Mouse (Mus musculus): ENCODE measurements around the gene Ak4. TPM values are rescaled to one million over a fixed set of nuclear protein-coding genes. Genes with fewer than 3 reads are reported as not detected.
A peak's percentile ranks its signal among the peaks of the same experiment; 100 is the strongest.

Gene Ak4
- polyA plus RNA-seq, 1 experiment from 2014 or later, result 25.0 TPM

GRCm38 (mm10) chr4:101395021-101395533, 24.0 kb upstream of the Ak4 start:
- Histone ChIP-seq H3K4me3 (no peak overlapping the region), H3K27me3 (replicated peaks; ENCODE audit: low read depth, poor library complexity, severe bottlenecking) (no peaks in the 10 kb centered on the region), H3K36me3 (replicated peaks) (no peaks in the 10 kb centered on the region), H3K27ac (replicated peaks) (no peak overlapping the region), H3K9me3 (no peaks in the 10 kb centered on the region), H3K4me1 (no peaks in the 10 kb centered on the region)
- WGBS, result 91% methylated on average over 8 of the region's 8 CpGs
- DNase-seq (ENCODE audit: low spot score), result no peak

- 77% methylated on average over 4 of the region's 4 CpGs for WGBS
- Histone ChIP-seq H3K27me3 (replicated peaks; ENCODE audit: low read depth, poor library complexity, severe bottlenecking) (no peaks in the 10 kb centered on the region), H3K36me3 (replicated peaks) (no peaks in the 10 kb centered on the region), H3K9me3 (no peaks in the 10 kb centered on the region), H3K4me1 (no peaks in the 10 kb centered on the region), H3K4me3 (no peak overlapping the region), H3K27ac (replicated peaks) (no peak overlapping the region)
- DNase-seq (ENCODE audit: low spot score), result no peak
These were observed 19.0 kb upstream of the Ak4 start for GRCm38 (mm10) chr4:101400025-101400594.

DNA sequence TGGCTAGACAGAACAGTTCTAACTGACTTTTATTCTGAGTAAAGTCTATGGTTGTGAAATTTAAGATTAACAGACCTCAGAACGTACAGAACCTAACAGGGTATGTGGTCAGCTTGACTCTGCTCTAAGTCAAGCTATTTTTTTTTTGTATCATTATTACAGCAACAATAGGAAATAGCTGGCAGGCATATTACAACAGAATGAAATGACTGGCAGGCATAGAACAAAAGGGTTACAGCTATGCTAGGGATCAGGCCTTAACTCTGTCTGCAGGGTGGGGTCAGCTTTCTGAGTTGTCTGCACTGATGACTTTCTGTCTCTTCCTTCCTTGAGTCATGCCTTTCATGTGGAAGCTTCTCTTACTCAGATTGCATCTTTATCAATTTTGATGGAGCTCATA, 17.1 kb upstream of the Ak4 start:
- Histone ChIP-seq H3K27me3 (replicated peaks; ENCODE audit: low read depth, poor library complexity, severe bottlenecking) (no peaks in the 10 kb centered on the region), H3K4me1 (no peaks in the 10 kb centered on the region), H3K36me3 (replicated peaks) (no peaks in the 10 kb centered on the region), H3K4me3 (no peak overlapping the region), H3K27ac (replicated peaks) (no peak overlapping the region), H3K9me3 (no peaks in the 10 kb centered on the region)
- 82% methylated on average over 1 of the region's 1 CpGs for WGBS
- no peak for DNase-seq (ENCODE audit: low spot score)

GRCm38 (mm10) chr4:101404863-101405262, 14.2 kb upstream of the Ak4 start:
- Histone ChIP-seq H3K27ac (replicated peaks) (no peak overlapping the region), H3K36me3 (replicated peaks) (no peaks in the 10 kb centered on the region)
- WGBS, result 76% methylated on average over 3 of the region's 3 CpGs

GRCm38 (mm10) chr4:101406411-101407196, 12.5 kb upstream of the Ak4 start:
- Histone ChIP-seq H3K27ac (replicated peaks) (no peak overlapping the region), H3K9me3 (no peaks in the 10 kb centered on the region), H3K27me3 (replicated peaks; ENCODE audit: low read depth, poor library complexity, severe bottlenecking) (no peaks in the 10 kb centered on the region), H3K4me1 (no peaks in the 10 kb centered on the region), H3K36me3 (replicated peaks) (no peaks in the 10 kb centered on the region), H3K4me3 (no peak overlapping the region)
- no peak for DNase-seq (ENCODE audit: low spot score)
- WGBS, result 94% methylated on average over 4 of the region's 4 CpGs

More at GRCm38 (mm10) chr4:101404863-101405262, 14.2 kb upstream of the Ak4 start:
- Histone ChIP-seq H3K9me3 (no peaks in the 10 kb centered on the region), H3K4me1 (no peaks in the 10 kb centered on the region), H3K27me3 (replicated peaks; ENCODE audit: low read depth, poor library complexity, severe bottlenecking) (no peaks in the 10 kb centered on the region), H3K4me3 (no peak overlapping the region)
- DNase-seq (ENCODE audit: low spot score), result no peak

- Histone ChIP-seq H3K36me3 (replicated peaks) (no peaks in the 10 kb centered on the region), H3K9me3 (no peaks in the 10 kb centered on the region), H3K4me3 (no peak overlapping the region), H3K27me3 (replicated peaks; ENCODE audit: low read depth, poor library complexity, severe bottlenecking) (no peaks in the 10 kb centered on the region), H3K27ac (replicated peaks) (no peak overlapping the region), H3K4me1 (peaks cover 12% of the 10 kb centered on the region)
- no peak for DNase-seq (ENCODE audit: low spot score)
- 90% methylated on average over 11 of the region's 11 CpGs for WGBS
These were observed 2.1 kb upstream of the Ak4 start for GRCm38 (mm10) chr4:101416966-101417365.

- peak overlapping the region; percentile 94 for H3K27ac ChIP-seq (replicated peaks)
- 1% methylated on average over 88 of the region's 90 CpGs for WGBS
- H3K27me3 ChIP-seq (replicated peaks; ENCODE audit: low read depth, poor library complexity, severe bottlenecking), result no peaks in the 10 kb centered on the region
- H3K36me3 ChIP-seq (replicated peaks), result peaks cover 10% of the 10 kb centered on the region; the same call in 1 of the 2 replicates
- DNase-seq (ENCODE audit: low spot score), result peak; percentile 68
- peaks cover 12% of the 10 kb centered on the region for H3K4me1 ChIP-seq
- peak overlapping the region; percentile 96 for H3K4me3 ChIP-seq
- H3K9me3 ChIP-seq, result no peaks in the 10 kb centered on the region
These were observed 1.1 kb downstream of the Ak4 start for GRCm38 (mm10) chr4:101419911-101420880.

DNA sequence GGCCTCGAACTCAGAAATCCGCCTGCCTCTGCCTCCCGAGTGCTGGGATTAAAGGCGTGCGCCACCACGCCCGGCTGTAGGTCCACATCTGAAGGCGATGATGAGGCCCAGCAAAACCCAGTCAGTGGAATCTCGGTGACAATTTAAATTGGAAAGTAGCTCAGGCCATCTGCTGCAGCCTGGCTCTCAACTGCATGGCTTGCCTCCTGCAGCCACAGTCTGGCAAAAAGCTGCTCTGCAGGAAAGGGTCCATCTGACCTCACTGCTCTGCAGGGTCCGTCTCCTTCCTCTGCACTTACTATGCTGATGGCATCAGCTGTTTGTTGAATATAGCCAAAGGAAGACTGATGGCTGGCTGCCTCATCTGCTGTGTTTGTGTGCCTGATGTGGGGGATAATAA, 3.9 kb downstream of the Ak4 start:
- H3K27me3 ChIP-seq (replicated peaks; ENCODE audit: low read depth, poor library complexity, severe bottlenecking), result no peaks in the 10 kb centered on the region
- no peak for DNase-seq (ENCODE audit: low spot score)
- WGBS, result 89% methylated on average over 10 of the region's 10 CpGs
- H3K27ac ChIP-seq (replicated peaks), result no peak overlapping the region
- H3K36me3 ChIP-seq (replicated peaks), result peaks cover 10% of the 10 kb centered on the region; the same call in 1 of the 2 replicates
- peaks cover 12% of the 10 kb centered on the region for H3K4me1 ChIP-seq
- H3K9me3 ChIP-seq, result no peaks in the 10 kb centered on the region
- no peak overlapping the region for H3K4me3 ChIP-seq

- DNase-seq (ENCODE audit: low spot score), result no peak
- Histone ChIP-seq H3K27ac (replicated peaks) (no peak overlapping the region), H3K27me3 (replicated peaks; ENCODE audit: low read depth, poor library complexity, severe bottlenecking) (no peaks in the 10 kb centered on the region), H3K4me1 (peaks cover 12% of the 10 kb centered on the region), H3K36me3 (replicated peaks) (peaks cover 10% of the 10 kb centered on the region; the same call in 1 of the 2 replicates), H3K4me3 (no peak overlapping the region), H3K9me3 (no peaks in the 10 kb centered on the region)
- WGBS, result 88% methylated on average over 5 of the region's 5 CpGs
These were observed 4.5 kb downstream of the Ak4 start for GRCm38 (mm10) chr4:101423571-101423970.

DNA sequence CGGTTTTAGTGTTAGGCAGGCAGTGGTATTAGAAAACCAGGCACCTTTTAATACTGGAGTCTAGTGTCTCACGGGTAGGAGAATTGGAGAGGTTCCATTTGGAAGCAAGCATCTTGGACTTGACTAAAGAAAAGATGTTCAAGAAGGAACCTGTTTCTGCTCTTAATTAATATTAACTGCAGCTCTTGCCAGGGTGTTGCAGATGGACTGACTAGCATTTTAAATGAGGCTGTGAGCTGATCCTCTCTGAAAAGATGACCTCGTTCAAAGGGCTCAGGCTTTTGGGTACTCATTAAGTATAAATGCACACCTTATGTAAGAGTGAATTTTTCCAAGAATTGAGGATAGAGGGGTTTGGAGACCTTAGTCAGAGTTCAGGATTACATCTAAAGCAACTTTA, 5.4 kb downstream of the Ak4 start:
- H3K4me3 ChIP-seq, result no peak overlapping the region

GRCm38 (mm10) chr4:101425119-101425518, 6.0 kb downstream of the Ak4 start:
- Histone ChIP-seq H3K4me3 (no peak overlapping the region), H3K9me3 (no peaks in the 10 kb centered on the region), H3K4me1 (peaks cover 12% of the 10 kb centered on the region), H3K27me3 (replicated peaks; ENCODE audit: low read depth, poor library complexity, severe bottlenecking) (no peaks in the 10 kb centered on the region), H3K27ac (replicated peaks) (no peak overlapping the region), H3K36me3 (replicated peaks) (peaks cover 10% of the 10 kb centered on the region; the same call in 1 of the 2 replicates)
- DNase-seq (ENCODE audit: low spot score), result no peak
- 77% methylated on average over 5 of the region's 5 CpGs for WGBS

More for the DNA sequence above, 5.4 kb downstream of the Ak4 start:
- 87% methylated on average over 3 of the region's 3 CpGs for WGBS
- Histone ChIP-seq H3K4me1 (peaks cover 12% of the 10 kb centered on the region), H3K36me3 (replicated peaks) (peaks cover 10% of the 10 kb centered on the region; the same call in 1 of the 2 replicates), H3K9me3 (no peaks in the 10 kb centered on the region), H3K27ac (replicated peaks) (no peak overlapping the region), H3K27me3 (replicated peaks; ENCODE audit: low read depth, poor library complexity, severe bottlenecking) (no peaks in the 10 kb centered on the region)
- no peak for DNase-seq (ENCODE audit: low spot score)

DNA sequence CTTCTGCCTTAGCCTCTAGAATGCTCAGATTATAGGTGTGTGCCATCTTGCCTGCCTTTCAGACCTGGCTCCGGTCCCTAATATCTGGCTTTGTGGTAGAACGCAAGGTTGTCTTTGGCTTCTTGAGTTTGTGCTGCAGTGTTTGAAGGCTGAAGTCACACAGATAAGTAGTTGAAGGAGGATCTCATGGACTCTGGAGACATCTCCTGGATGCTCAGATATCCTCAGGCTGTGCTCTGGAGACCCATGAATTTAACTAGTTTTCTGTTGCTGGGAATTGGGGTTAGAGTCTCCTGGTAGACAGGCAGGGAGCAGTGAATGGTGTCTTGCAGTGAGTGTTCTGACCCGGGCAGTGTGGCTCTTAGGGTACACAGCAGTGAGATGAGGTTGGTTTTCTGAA, 6.6 kb downstream of the Ak4 start:
- no peaks in the 10 kb centered on the region for H3K9me3 ChIP-seq
- H3K36me3 ChIP-seq (replicated peaks), result peaks cover 13% of the 10 kb centered on the region
- DNase-seq (ENCODE audit: low spot score), result no peak
- H3K4me3 ChIP-seq, result no peak overlapping the region
- 96% methylated on average over 3 of the region's 3 CpGs for WGBS
- peaks cover 7% of the 10 kb centered on the region for H3K4me1 ChIP-seq
- no peaks in the 10 kb centered on the region for H3K27me3 ChIP-seq (replicated peaks; ENCODE audit: low read depth, poor library complexity, severe bottlenecking)
- H3K27ac ChIP-seq (replicated peaks), result no peak overlapping the region
